Mouse (Mus musculus): ENCODE data around the gene Zfc3h1. TPM values are rescaled to one million over a fixed set of nuclear protein-coding genes. Genes with fewer than 3 reads are reported as not detected.

The Zfc3h1 gene
- polyA plus RNA-seq, 1 experiment = 25.6 TPM

DNA sequence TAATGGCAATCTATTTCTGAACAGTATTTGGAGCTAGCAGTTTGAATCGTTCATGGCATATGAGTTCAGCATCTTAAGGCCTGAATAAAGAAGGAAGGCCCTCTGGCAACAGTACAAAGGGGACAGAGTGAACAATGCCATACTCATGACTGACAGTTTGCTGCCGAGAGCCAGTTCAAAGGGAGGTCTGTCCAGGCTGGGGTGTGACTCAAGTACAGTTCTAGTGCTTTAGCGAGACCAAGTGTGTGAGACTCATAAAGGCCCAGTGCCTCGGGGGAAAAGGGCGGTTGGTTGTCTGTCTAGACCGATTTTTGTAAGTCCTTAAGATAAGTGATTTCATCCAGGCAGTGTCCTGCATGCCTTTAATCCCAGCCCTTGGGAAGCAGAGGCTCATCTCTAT lies 30.2 kb upstream of the Zfc3h1 start:
- TF ChIP-seq CTCF (IDR thresholded peaks at IDR 0.05; ENCODE audit: insufficient read depth, low read length) = no peak
- TF ChIP-seq POLR2A (IDR thresholded peaks at IDR 0.05; ENCODE audit: borderline replicate concordance, extremely low read depth, low read depth, low read length) = no peak
- no peak for DNase-seq
- WGBS = 55% methylated on average over 6 of the region's 6 CpGs
- Histone ChIP-seq H3K4me3 (replicated peaks; ENCODE audit: extremely low read depth, low read depth, low read length) (no peak overlapping the region), H3K4me1 (ENCODE audit: control insufficient read depth, insufficient read depth, low read length) (no peaks in the 10 kb centered on the region)

DNA sequence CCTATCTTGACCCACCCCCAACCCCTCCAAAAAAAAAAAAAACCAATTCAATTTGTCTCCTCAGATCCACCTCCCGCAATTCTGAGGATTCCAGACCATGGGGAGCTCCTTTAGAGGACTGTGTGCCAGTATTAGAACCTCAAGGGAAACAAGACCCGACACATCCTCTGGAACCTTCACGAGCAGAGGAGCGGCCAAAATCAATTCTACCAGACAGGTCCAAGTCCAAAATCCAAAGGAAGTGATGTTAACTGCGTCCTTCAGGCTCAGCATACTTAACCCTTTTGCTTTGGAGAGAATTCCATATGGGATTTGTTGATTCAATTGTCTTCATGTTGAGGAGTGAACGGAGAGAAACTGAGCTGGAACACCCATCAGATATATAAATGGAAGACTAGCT lies 29.7 kb upstream of the Zfc3h1 start:
- no peaks in the 10 kb centered on the region for H3K4me1 ChIP-seq (ENCODE audit: control insufficient read depth, insufficient read depth, low read length)
- DNase-seq = no peak
- H3K4me3 ChIP-seq (replicated peaks; ENCODE audit: extremely low read depth, low read depth, low read length) = no peak overlapping the region
- TF ChIP-seq CTCF (IDR thresholded peaks at IDR 0.05; ENCODE audit: insufficient read depth, low read length) = no peak
- TF ChIP-seq POLR2A (IDR thresholded peaks at IDR 0.05; ENCODE audit: borderline replicate concordance, extremely low read depth, low read depth, low read length) = no peak
- WGBS = 84% methylated on average over 6 of the region's 6 CpGs

DNA sequence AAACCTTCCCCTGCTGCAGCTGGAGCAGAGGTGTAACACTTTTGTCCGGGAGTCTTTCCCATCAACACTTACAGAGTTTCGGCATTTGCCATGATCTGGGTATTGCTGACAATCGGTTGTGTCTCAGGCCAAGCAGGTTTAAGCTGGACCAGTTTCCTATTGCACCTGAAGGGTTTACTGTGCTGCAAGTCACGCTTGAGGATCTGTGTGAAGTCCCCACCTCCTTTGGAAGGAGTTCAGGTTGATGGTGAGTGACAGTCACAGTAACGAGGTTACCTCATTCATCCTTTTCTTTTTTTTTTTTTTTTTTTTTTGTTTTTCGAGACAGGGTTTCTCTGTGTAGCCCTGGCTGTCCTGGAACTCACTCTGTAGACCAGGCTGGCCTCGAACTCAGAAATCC lies 28.7 kb upstream of the Zfc3h1 start:
- no peak for DNase-seq
- no peak for TF ChIP-seq CTCF (IDR thresholded peaks at IDR 0.05; ENCODE audit: insufficient read depth, low read length)
- 88% methylated on average over 6 of the region's 7 CpGs for WGBS

DNA sequence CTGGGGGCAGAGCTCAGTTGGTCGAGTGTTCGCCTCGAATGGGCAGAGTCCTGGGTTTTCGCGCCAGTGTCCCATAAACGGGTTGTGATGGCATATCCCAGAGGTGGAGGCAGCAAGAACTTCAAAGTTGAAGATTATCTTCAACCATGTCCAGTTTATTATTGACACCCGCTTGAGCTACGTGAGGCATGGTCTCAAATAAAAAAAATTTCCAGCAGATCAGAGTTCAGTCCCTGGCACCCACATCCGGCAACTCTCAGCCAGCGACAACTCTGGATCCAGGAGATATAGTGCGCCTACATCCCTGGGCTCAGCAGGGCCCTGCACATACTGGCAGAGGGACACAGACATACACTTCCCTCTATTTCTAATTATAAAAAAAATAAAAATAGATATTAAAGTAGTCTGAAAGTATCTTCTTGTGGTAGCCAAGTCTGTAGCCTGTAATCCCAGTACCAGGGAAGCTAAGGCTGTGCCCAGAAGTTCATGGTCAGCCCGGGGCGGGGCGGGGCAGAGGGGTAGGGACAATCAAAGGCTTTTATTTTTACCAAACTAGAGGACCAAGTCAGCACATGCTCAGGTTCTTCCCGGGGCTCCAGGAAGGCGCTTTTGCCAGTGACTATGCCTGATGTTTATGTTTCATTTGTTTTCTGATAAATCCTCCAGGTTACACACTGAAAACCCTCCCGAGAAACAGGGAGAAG lies 26.4 kb upstream of the Zfc3h1 start:
- Histone ChIP-seq H3K4me3 (replicated peaks; ENCODE audit: extremely low read depth, low read depth, low read length) (no peak overlapping the region), H3K4me1 (ENCODE audit: control insufficient read depth, insufficient read depth, low read length) (peaks cover 2% of the 10 kb centered on the region; the same call in 1 of the 2 replicates)
- TF ChIP-seq POLR2A (IDR thresholded peaks at IDR 0.05; ENCODE audit: borderline replicate concordance, extremely low read depth, low read depth, low read length) = no peak
- TF ChIP-seq CTCF (IDR thresholded peaks at IDR 0.05; ENCODE audit: insufficient read depth, low read length) = no peak
- no peak for DNase-seq
- WGBS = 88% methylated on average over 17 of the region's 17 CpGs

More for the DNA sequence above, 28.7 kb upstream of the Zfc3h1 start:
- no peaks in the 10 kb centered on the region; the same call in 1 of the 2 replicates for H3K4me1 ChIP-seq (ENCODE audit: control insufficient read depth, insufficient read depth, low read length)
- H3K4me3 ChIP-seq (replicated peaks; ENCODE audit: extremely low read depth, low read depth, low read length) = no peak overlapping the region

DNA sequence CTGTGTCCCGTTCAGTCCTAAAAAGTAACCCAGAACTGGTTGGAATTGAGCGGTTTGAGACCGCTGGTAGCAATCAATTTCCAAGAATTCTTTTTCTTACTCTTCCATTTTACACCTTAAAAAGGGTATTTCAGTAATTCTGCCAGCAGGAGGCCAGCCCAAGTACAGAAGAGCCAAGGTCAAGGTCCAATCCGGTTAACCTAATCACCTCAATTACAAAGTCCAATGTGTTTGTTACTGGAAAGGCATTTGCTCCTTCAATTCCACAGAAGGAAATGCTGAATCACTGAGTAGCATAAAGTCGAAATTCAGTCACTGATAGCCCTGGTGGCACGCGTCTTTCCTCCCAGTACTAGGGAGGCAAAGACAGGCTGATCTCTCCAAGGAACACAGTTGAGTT lies 25.7 kb upstream of the Zfc3h1 start:
- H3K4me1 ChIP-seq (ENCODE audit: control insufficient read depth, insufficient read depth, low read length) = peaks cover 2% of the 10 kb centered on the region; the same call in 1 of the 2 replicates
- DNase-seq = no peak
- H3K4me3 ChIP-seq (replicated peaks; ENCODE audit: extremely low read depth, low read depth, low read length) = no peak overlapping the region
- TF ChIP-seq CTCF (IDR thresholded peaks at IDR 0.05; ENCODE audit: insufficient read depth, low read length) (no peak), POLR2A (IDR thresholded peaks at IDR 0.05; ENCODE audit: borderline replicate concordance, extremely low read depth, low read depth, low read length) (no peak)
- WGBS = 89% methylated on average over 7 of the region's 7 CpGs

DNA sequence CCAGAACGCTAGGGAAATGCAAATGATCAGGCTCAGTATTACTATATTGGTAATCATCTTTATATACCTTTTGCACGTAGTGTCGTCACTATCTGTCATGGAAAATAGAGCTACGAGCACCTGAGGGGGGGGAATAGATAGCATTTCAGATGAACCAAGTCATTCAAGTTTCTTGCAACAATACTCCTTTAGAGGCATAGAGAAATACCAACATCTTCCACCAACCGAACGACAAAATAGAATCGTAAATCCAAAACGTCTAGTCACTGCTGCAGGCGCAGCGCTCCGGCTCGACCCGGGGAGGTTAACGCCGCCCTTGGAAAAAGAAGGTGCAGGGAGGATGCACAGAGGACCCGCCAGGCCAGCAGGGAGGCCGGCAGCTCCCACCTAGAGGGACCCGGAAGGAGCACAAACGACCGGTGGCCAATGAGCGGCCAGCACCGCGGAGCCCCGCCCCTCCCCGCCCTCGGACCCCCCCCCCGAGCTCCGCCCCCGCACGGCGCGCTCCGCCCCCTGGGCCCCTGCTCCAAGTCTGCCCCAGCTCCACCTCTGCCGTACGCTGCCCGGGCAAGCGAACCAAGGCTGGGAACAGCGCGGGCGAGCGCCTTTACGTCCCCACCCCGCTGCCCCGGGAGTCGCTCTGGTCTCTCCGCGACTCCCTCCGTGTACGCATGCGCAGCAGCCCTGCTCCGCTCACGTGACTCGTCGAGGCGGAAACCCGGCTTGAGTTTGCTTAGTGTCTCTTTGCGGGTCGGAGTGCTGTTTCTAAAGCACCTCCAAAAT lies 22.7 kb upstream of the Zfc3h1 start, which contains the start of gene Tmem19:
Gene Tmem19 (minus strand): TSS at position 662 of the 783 bp plus-strand sequence.
- H3K4me1 ChIP-seq (ENCODE audit: control insufficient read depth, insufficient read depth, low read length) = peaks cover 2% of the 10 kb centered on the region; the same call in 1 of the 2 replicates
- under 1% methylated on average over 58 of the region's 58 CpGs for WGBS
- TF ChIP-seq CTCF (IDR thresholded peaks at IDR 0.05; ENCODE audit: insufficient read depth, low read length) (no peak), POLR2A (IDR thresholded peaks at IDR 0.05; ENCODE audit: borderline replicate concordance, extremely low read depth, low read depth, low read length) (peak; percentile 95; the same call in 1 of the 2 replicates)
- DNase-seq = peak; percentile 93
- peak within 1 kb of the TSS; percentile 99 for H3K4me3 ChIP-seq (replicated peaks; ENCODE audit: extremely low read depth, low read depth, low read length)

DNA sequence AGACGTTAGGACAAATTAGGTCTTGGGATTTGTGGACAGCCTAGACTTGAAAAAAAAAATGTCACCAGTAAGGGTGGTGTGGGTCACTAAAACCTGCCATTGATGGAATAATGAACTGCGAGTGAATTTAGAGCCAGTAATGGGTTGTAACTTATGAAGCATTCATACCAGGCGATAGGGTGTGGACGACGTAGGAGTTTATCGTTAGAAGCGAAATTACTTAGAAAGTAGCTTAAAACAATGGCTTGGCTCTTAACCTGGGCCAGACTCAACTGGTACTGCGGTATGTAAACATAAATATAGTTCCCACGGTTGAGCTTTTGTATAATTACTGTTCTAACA lies 22.2 kb upstream of the Zfc3h1 start:
- 4% methylated on average over 9 of the region's 9 CpGs for WGBS
- TF ChIP-seq CTCF (IDR thresholded peaks at IDR 0.05; ENCODE audit: insufficient read depth, low read length) (no peak), POLR2A (IDR thresholded peaks at IDR 0.05; ENCODE audit: borderline replicate concordance, extremely low read depth, low read depth, low read length) (no peak)
- DNase-seq = no peak
- Histone ChIP-seq H3K4me1 (ENCODE audit: control insufficient read depth, insufficient read depth, low read length) (peaks cover 2% of the 10 kb centered on the region; the same call in 1 of the 2 replicates), H3K4me3 (replicated peaks; ENCODE audit: extremely low read depth, low read depth, low read length) (peak overlapping the region; percentile 78)

DNA sequence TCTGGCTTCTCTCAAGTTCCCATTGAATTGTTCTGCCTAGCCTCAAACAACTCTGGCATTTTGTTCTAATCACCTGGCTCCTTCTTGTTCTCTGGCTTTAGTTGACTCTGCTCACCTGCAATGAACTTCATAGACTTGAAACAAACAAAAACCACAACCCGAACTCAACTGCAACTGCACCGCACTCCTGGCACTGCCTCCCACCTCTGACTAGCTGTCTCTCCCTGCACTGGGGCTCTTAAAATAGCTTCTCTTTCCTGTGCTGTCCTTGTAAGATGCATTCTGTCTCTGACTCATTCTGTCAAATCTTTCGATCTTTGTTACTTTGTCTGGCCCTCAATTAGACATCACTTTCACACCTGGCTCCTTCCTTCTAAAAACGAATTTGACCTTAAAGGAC lies 21.6 kb upstream of the Zfc3h1 start:
- no peak for DNase-seq
- no peak for TF ChIP-seq CTCF (IDR thresholded peaks at IDR 0.05; ENCODE audit: insufficient read depth, low read length)
- TF ChIP-seq POLR2A (IDR thresholded peaks at IDR 0.05; ENCODE audit: borderline replicate concordance, extremely low read depth, low read depth, low read length) = no peak
- WGBS = 66% methylated on average over 4 of the region's 4 CpGs
- H3K4me1 ChIP-seq (ENCODE audit: control insufficient read depth, insufficient read depth, low read length) = peaks cover 2% of the 10 kb centered on the region; the same call in 1 of the 2 replicates
- no peak overlapping the region for H3K4me3 ChIP-seq (replicated peaks; ENCODE audit: extremely low read depth, low read depth, low read length)

DNA sequence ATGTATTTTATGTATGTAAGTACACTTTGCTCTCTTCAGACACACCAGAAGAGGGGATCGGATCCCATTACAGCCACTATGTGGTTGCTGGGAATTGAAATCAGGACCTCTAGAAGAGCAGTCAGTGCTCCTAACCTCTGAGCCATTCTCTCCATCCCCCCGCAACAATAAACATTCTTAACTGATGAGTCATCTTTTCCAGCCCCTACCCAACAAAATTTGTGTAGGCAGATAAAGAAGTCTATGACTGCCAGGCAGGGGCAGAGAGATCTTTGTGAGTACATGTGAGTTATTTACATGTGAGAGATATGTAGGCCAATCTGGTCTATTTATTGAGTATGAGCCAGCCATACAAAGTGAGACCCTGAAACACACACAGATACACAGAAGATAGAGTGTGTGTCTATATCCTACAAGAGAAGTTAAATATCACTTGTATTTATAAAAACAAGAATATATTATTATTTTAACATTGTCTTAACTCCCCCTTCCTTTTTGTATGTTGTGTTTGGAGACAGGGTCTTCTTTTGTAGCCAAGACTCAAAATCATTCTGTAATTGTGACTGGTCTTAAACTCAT lies 3.2 kb upstream of the Zfc3h1 start:
- no peak for DNase-seq
- H3K4me1 ChIP-seq (ENCODE audit: control insufficient read depth, insufficient read depth, low read length) = peaks cover 3% of the 10 kb centered on the region; the same call in 1 of the 2 replicates
- WGBS = 81% methylated on average over 2 of the region's 2 CpGs
- TF ChIP-seq POLR2A (IDR thresholded peaks at IDR 0.05; ENCODE audit: borderline replicate concordance, extremely low read depth, low read depth, low read length) (no peak), CTCF (IDR thresholded peaks at IDR 0.05; ENCODE audit: insufficient read depth, low read length) (no peak)
- H3K4me3 ChIP-seq (replicated peaks; ENCODE audit: extremely low read depth, low read depth, low read length) = no peak overlapping the region

Data from lung, adult 2 months (tissue).